In the genomic region with DNA sequence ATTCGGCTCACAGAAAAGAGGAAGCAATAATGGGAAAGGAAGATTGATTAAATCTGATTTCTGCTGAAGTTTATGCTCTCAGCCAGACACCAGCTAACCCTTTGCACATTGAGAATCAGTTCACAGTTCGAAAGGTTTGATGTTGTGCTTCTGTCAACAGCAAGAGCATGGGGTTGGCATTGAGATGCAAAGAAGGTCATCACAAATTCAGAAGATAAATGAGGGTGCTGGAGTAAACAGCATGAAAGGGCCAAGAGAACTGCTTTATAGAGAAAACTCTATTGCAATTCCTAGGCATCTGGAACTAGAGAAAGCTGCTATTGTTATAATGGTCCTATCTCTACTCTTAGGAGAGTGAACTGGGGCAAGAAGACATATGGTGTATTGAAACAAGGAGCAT, we compare ENCODE assay signal across 13 mouse cellular contexts.
"Had no signal": no experiment of that assay in that cellular context is flagged by ENCODE, and none has a peak within 500 bp of the region (broad histone marks: within the 10 kb centered on the region; RNA-seq: fewer than 3 reads in every experiment).

No protein-coding gene starts in this region.

- H3K27ac ChIP-seq: liver, embryonic 14.5 days; midbrain, embryonic 12.5 days; neural tube, embryonic 12.5 days; stomach, embryonic 15.5 days had no signal

- H3K4me3 ChIP-seq: midbrain, embryonic 12.5 days; neural tube, embryonic 12.5 days; stomach, embryonic 15.5 days had no signal

- H3K4me2 ChIP-seq: lung, embryonic 14.5 days; midbrain, embryonic 12.5 days; neural tube, embryonic 12.5 days; stomach, embryonic 15.5 days had no signal

- H3K27me3 ChIP-seq: midbrain, embryonic 12.5 days; neural tube, embryonic 12.5 days; stomach, embryonic 15.5 days had no signal

- H3K9ac ChIP-seq: liver, embryonic 14.5 days; lung, embryonic 14.5 days; midbrain, embryonic 12.5 days; neural tube, embryonic 12.5 days; stomach, embryonic 15.5 days had no signal

- H3K9me3 ChIP-seq: midbrain, embryonic 12.5 days; neural tube, embryonic 12.5 days; stomach, embryonic 15.5 days had no signal

- H3K36me3 ChIP-seq: midbrain, embryonic 12.5 days; neural tube, embryonic 12.5 days; stomach, embryonic 15.5 days had no signal

- ATAC-seq: midbrain, embryonic 16.5 days had no signal

- H3K4me1 ChIP-seq: midbrain, embryonic 12.5 days; neural tube, embryonic 12.5 days; stomach, embryonic 15.5 days had no signal

- DNase-seq: lung, adult 18-20 months; lung, embryonic 14.5 days; lung, postnatal 10 days; lung, postnatal 4 days; right cerebral cortex, postnatal 14 days; thymus, adult 18-20 months; thymus, postnatal 14 days; thymus, postnatal 4 days had no signal
